Mouse (Mus musculus) cerebellum, postnatal 14 days (tissue): ENCODE measurements at regions not wholly inside any gene's neighbourhood (a gene's known extent, or its start where the extent isn't known, plus 50 kb on each side); places are given as distances from the start of the nearest gene placed in this dataset.

Experiments
- DNase-seq, 2 experiments: peaks; one replicate each; pipeline ENCODE4 v3.0.0; 2021; ENCODE audit warnings: mixed read lengths in 2 of 2

DNA sequence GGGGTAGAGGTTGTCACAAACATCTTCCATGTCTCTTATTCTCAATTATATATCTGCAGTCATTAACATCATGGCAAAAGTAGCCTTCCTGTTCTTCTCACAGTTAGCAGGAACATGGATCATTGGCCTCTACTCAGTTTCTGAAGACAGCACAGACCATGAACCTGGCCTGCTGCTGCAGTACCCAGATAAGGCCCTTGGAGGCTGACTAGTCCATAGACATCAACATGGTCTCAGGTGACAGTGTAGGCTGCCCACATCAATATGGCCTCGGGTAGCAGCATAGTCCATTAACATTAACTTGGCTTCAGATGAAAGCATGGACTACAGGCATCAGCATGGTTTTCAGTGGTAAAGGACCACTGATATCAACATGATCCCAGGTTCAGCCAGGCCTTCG is 95.9 kb upstream of the Tmtc4 start:
- DNase-seq: no peak

GRCm38 (mm10) chr14:123078804-123079203 is 95.0 kb upstream of the Tmtc4 start:
- no peak for DNase-seq

GRCm38 (mm10) chr14:123066344-123066743 is 82.5 kb upstream of the Tmtc4 start:
- DNase-seq: no peak

DNA sequence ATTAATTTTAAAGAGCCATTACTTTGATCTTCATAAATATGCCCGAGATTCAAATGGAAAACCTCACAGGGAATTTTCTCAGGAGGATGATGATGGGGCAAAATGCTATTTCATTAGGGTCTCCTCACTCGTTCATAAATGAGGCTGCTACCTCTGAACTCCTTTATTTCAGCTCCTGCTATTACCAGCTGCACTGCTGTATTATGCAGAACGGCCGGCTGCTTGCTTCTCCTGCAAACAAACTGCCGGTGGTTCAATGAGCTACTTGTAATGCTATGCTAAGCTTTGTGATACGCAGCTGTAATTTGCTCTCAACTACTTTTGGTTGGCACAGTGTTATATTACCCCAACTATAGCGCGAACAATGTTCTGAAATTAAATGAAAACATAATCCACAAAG is 81.7 kb upstream of the Tmtc4 start:
- no peak for DNase-seq

DNA sequence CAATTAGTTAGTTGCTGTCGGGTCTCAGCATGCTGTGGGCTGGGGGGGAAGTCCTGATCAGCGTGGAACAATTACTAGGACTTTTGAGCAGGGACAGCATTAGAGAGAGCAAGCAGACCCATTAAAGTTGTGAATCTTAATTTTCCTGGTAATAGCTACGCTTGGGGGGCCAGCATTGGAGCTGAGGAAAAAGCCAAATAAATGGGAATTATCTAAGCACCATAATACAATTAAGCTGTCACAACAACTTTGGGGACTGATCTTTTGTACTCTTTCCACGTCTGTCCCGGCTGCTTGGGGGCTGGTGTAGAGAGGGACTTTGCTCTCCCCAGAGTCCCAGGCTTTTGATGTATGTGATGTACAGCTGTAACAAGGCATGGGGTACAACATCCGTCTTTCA is 81.3 kb upstream of the Tmtc4 start:
- no peak for DNase-seq

DNA sequence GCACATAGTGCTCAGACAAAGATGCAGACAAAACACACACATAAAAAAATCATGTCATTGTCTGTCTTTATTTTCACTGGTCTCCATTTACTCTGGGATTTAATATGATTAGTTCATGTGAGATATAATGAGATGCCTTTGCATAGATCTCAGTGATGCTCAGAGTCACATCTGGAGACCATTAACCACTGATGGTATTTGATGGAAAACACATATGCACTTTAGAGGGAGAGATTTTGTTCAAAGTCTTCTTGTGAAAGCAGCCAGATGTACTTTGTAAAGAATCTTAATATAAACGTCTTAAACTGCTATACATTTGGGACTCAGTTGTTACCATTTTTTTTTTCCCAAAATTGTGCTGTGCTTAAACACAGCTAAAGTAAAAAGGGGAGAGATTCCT is 79.1 kb upstream of the Tmtc4 start:
- DNase-seq: no peak

DNA sequence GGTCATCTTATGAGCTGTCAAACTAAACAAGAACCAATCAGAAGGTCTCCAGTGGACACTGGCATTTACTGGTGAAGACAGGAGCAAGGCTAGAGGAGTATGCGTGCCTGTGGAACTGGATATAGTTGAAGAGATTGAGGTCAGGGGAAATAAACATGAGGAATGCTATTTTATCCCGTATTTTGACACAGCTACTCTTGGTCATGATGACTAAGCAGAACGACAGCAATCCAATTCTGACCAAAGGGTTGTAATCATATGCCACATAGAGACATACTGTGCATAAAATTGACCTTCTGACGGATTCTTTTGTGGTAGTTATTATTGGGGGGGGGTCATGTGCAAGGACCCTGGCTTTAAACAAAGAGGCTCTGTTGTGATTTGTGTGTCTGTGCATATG is 73.1 kb upstream of the Tmtc4 start:
- no peak for DNase-seq

GRCm38 (mm10) chr14:123048451-123048850 is 64.6 kb upstream of the Tmtc4 start:
- no peak for DNase-seq

- DNase-seq: no peak
These were observed 56.2 kb upstream of the Tmtc4 start for GRCm38 (mm10) chr14:123040046-123040445.

DNA sequence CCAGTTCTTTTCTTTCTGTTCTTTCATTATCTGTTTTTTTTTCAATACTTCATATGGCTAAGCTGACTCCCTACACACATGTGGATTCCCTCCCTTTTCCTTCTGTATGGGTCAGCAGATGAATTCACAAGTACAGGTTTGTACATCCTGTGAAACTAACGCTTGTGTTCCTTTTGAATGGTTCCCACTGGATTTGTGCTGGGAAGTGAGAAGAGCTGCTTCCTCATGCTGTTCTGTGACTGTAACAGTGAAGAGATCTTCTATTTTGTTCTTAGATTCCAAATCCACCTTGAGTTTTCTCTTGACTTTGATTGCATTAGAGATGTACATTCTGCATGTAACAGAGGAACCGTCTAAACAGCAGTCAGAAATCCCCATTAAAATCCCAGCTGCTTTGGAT is 53.6 kb upstream of the Tmtc4 start:
- no peak for DNase-seq
